Mouse (Mus musculus) granulocyte monocyte progenitor cell, adult 5-6 weeks (primary cell): ENCODE results near the gene Zswim4. TPM values are rescaled to one million over a fixed set of nuclear protein-coding genes. Genes with fewer than 3 reads are reported as not detected.

Experiments
- ATAC-seq: replicated peaks from 2 replicates; pipeline ENCODE4 v1.8.0; 2016; ENCODE audit warnings: mild to moderate bottlenecking, moderate TSS enrichment, inconsistent platforms; ENCODE audit not compliant: poor library complexity, severe bottlenecking
- total RNA-seq, 2 experiments: library from RNA; stranded (forward) in 1 of 2; stranded (reverse) in 1 of 2; fragments of 200-712, 200-1000 nt in 1 of 2; fragments of >200 nt in 1 of 2; fragmentation: Nextera tagmentation in 1 of 2; gene quantifications; 2 replicates each; pipeline ENCODE4 v1.2.3; 2014 to 2017

Zswim4 gene
- total RNA-seq, 2 experiments from 2014 or later: 4.6 to 4.8 TPM

- ATAC-seq: no peak
Observed at GRCm38 (mm10) chr8:84184085-84185043, 52.5 kb downstream of the Zswim4 start.

GRCm38 (mm10) chr8:84183261-84184084 lies 53.4 kb downstream of the Zswim4 start:
- ATAC-seq: no peak

DNA sequence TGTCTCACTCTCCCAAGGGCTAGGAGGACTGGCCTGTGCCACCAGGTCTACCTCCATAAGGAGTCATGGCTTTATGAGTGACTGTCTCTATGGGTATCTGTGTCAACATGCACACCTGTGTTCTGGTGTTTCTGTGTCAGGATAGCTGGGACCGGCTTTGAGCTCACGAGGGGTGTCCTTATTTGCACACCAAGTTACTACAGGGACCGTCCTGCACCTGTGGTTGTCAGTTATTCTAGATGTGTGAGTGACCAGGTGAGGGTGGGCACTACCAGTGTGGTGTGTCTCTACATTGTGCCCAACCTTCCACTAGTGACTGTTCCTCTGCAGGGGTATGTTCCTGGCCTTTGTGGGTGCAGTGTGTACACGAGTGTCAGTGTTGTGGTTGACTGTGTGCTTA lies 54.0 kb downstream of the Zswim4 start:
- no peak for ATAC-seq

DNA sequence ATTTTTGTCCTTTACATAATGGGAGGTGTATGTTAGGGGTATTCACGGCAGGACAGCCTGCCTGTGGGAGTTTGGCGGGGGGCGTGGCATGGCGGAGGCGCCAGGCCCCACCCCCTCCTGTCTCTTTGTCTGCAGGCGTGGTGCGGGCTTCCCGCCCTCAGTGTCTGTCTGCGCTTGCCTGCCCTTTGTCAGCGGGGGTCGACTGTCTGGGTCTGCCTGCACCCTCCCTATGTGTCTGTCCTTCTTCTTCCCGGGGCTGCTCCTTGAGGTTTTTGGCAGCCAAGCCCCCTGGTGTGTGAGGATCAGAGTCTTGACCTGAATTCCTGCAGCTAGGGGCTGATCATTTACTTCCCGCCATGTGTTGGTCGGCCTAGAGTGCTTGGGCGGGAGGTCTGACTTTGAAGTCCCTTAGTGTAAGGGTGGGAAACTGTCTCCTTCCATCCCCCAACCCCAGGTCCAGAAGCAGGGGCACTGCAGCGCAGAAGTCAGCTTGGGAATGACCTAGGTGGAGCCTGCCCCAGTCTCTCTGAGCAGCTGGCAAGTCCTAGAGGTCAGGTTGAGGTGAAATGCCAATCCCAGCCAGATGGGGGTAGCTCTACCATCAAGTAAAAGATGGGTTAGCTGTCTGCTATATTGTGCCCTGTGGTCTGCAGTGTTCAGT lies 56.2 kb downstream of the Zswim4 start:
- ATAC-seq: peak; percentile 44

DNA sequence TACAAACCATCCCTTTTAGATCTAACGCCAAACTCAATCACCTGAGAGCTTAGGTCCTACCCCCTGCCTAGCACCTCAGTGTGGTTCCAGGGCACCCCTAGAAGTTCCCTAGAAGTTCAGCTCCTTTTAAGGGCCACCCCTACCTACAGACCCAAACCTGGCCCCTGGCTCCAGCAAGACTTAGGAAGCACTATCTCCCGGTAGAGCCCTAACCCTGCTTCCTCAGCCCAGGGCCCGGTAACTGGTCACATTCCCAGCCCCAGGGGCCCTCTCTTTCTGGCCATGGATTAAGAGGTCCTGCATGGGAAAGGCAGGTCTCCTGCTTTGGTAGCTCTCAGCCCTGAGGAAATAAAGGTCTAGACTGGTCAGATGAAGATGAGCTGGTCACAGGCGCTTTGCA lies 56.9 kb downstream of the Zswim4 start:
- no peak for ATAC-seq

DNA sequence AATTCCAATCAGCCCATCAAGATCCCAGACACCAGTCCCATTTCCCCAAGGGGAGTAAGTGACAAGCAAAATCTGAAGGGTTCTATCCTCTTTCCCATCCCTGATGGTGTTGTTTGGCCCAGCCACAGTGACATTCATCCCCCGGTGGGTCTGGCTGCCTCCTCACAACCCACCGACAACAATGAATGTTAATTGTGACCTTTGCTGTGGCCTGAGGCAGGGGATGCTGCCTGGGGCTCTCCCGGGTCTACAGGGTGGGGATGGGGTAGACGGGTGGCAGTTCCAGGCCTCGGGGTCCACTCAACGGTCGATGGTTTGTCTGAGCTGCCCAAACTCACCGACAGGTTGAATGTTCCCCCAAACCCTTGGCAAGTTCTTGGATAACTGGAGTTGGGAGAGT lies 58.3 kb downstream of the Zswim4 start:
- ATAC-seq: no peak

GRCm38 (mm10) chr8:84177405-84177804 lies 59.5 kb downstream of the Zswim4 start:
- ATAC-seq: no peak

DNA sequence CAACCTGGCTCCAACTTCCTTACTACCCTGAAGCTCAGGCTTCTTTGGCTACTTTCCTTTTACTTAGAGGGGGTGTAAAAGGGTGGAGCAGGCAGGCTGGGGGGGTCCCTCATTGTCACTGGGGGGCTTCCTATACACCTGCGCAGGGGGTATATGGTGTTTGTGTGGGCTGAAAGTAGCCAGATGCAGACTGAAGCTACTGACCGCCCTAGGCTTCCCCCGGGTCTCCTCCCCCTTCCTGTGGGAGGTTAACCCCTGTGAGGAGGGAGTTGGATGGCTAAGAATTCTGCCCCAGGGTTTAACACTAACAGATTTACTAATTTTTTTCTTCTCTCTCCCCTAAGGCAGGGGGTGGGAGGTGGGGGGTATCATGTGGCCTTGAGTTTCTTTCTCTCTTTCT lies 60.3 kb downstream of the Zswim4 start:
- 0 out of 2 replicates have a peak, but pooled peaks have one; percentile 39 for ATAC-seq

DNA sequence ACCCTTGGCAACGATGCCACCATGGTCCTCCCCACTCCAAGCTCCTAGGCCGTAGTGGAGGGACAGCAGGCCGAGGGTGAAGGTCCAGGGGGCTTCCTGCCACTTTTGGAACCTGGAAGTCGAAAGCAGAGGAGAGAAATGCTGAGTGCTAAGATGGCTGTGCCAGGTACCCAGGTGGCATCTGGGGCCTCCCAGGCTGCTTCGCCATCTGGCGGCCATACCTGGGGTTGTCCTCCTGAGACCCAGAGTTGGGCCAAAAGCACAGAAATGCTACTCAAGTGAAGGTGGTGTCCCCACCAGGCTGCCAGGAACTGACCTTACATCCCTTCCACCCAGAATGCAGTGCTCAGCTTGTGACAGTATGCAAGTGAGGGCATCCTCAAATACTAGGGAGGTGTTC lies 63.0 kb downstream of the Zswim4 start:
- ATAC-seq: no peak

DNA sequence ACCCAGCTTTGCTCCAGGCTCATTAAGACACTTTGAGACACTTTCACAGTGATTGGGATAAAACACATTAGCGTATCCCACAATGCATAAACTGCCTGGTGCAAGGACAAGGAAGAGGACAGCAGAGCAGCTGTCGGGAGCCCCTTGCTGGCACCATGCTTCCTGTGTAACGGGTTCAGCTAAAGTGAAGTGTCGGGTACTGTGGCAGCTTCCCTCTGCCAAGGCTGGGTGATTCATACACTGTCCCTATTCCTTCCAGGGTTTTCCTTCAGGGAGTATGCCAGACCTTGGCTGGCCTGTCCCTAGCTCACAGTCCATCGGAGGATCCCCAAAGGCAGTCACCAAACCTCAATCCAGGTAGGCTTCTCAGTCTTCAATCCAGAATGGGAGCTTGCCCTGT lies 66.8 kb downstream of the Zswim4 start:
- ATAC-seq: no peak

GRCm38 (mm10) chr8:84167696-84168095 lies 69.2 kb downstream of the Zswim4 start:
- no peak for ATAC-seq

Other genes starting within 250 kb of the Zswim4 start
- 58.8 and 66.1 TPM in 2 replicates for gene Samd1, start 239.4 kb downstream of the Zswim4 start, total RNA-seq (2014; fragmentation: Nextera tagmentation)
- 37.5 and 60.0 TPM in 2 replicates for gene Samd1, start 239.4 kb downstream of the Zswim4 start, total RNA-seq (2017)
- gene 1700067K01Rik, start 235.6 kb downstream of the Zswim4 start, total RNA-seq (2014; fragmentation: Nextera tagmentation): 2.3 TPM in 1 of 2 replicates, not detected in the other
- not detected in 2 replicates for gene 1700067K01Rik, start 235.6 kb downstream of the Zswim4 start, total RNA-seq (2017)
- not detected in 2 replicates for gene 2210011C24Rik, start 224.9 kb downstream of the Zswim4 start, total RNA-seq (2014; fragmentation: Nextera tagmentation)
- not detected in 2 replicates for gene 2210011C24Rik, start 224.9 kb downstream of the Zswim4 start, total RNA-seq (2017)
- not detected in 2 replicates for gene Palm3, start 215.6 kb downstream of the Zswim4 start, total RNA-seq (2014; fragmentation: Nextera tagmentation)
- not detected in 2 replicates for gene Palm3, start 215.6 kb downstream of the Zswim4 start, total RNA-seq (2017)
- gene Il27ra, start 194.5 kb downstream of the Zswim4 start, total RNA-seq (2014; fragmentation: Nextera tagmentation): 0.88 and 0.90 TPM in 2 replicates
- gene Il27ra, start 194.5 kb downstream of the Zswim4 start, total RNA-seq (2017): 1.4 and 1.9 TPM in 2 replicates
- not detected in 2 replicates for gene Rln3, start 192.1 kb downstream of the Zswim4 start, total RNA-seq (2014; fragmentation: Nextera tagmentation)
- gene Rln3, start 192.1 kb downstream of the Zswim4 start, total RNA-seq (2017): not detected in 2 replicates
- gene Gm10643, start 171.9 kb downstream of the Zswim4 start, total RNA-seq (2014; fragmentation: Nextera tagmentation): 0.90 and 1.5 TPM in 2 replicates
- gene Gm10643, start 171.9 kb downstream of the Zswim4 start, total RNA-seq (2017): 0.34 and 1.8 TPM in 2 replicates
- gene Rfx1, start 170.2 kb downstream of the Zswim4 start, total RNA-seq (2014; fragmentation: Nextera tagmentation): 6.9 and 13.6 TPM in 2 replicates
- 3.1 and 4.3 TPM in 2 replicates for gene Rfx1, start 170.2 kb downstream of the Zswim4 start, total RNA-seq (2017)
- gene Dcaf15, start 132.3 kb downstream of the Zswim4 start, total RNA-seq (2014; fragmentation: Nextera tagmentation): 19.9 and 23.9 TPM in 2 replicates
- 15.2 and 16.9 TPM in 2 replicates for gene Dcaf15, start 132.3 kb downstream of the Zswim4 start, total RNA-seq (2017)
- 0.41 TPM in 1 of 2 replicates, not detected in the other for gene Podnl1, start 111.1 kb downstream of the Zswim4 start, total RNA-seq (2014; fragmentation: Nextera tagmentation)
- gene Podnl1, start 111.1 kb downstream of the Zswim4 start, total RNA-seq (2017): 0.26 TPM in 1 of 2 replicates, not detected in the other
- 11.8 and 13.5 TPM in 2 replicates for gene Cc2d1a, start 89.1 kb downstream of the Zswim4 start, total RNA-seq (2014; fragmentation: Nextera tagmentation)
- 4.2 and 9.0 TPM in 2 replicates for gene Cc2d1a, start 89.1 kb downstream of the Zswim4 start, total RNA-seq (2017)
- gene 4930432K21Rik, start 89.0 kb downstream of the Zswim4 start, total RNA-seq (2014; fragmentation: Nextera tagmentation): 1.2 TPM in 1 of 2 replicates, not detected in the other
- 1.2 and 1.8 TPM in 2 replicates for gene 4930432K21Rik, start 89.0 kb downstream of the Zswim4 start, total RNA-seq (2017)
- 3.5 and 9.6 TPM in 2 replicates for gene Nanos3, start 51.8 kb downstream of the Zswim4 start, total RNA-seq (2014; fragmentation: Nextera tagmentation)
- gene Nanos3, start 51.8 kb downstream of the Zswim4 start, total RNA-seq (2017): not detected in 2 replicates
- gene D8Ertd738e, start 12.7 kb upstream of the Zswim4 start, total RNA-seq (2014; fragmentation: Nextera tagmentation): 145 and 151 TPM in 2 replicates
- 66.2 and 88.3 TPM in 2 replicates for gene D8Ertd738e, start 12.7 kb upstream of the Zswim4 start, total RNA-seq (2017)
- 18.6 and 30.7 TPM in 2 replicates for gene Mri1, start 20.3 kb upstream of the Zswim4 start, total RNA-seq (2014; fragmentation: Nextera tagmentation)
- gene Mri1, start 20.3 kb upstream of the Zswim4 start, total RNA-seq (2017): 14.0 and 26.3 TPM in 2 replicates
- gene Ccdc130, start 33.3 kb upstream of the Zswim4 start, total RNA-seq (2014; fragmentation: Nextera tagmentation): 9.8 and 20.0 TPM in 2 replicates
- gene Ccdc130, start 33.3 kb upstream of the Zswim4 start, total RNA-seq (2017): 10.6 and 10.8 TPM in 2 replicates
- 1.5 and 6.3 TPM in 2 replicates for gene Cacna1a, start 151.4 kb upstream of the Zswim4 start, total RNA-seq (2014; fragmentation: Nextera tagmentation)
- 0.57 and 7.0 TPM in 2 replicates for gene Cacna1a, start 151.4 kb upstream of the Zswim4 start, total RNA-seq (2017)